Mouse (Mus musculus) frontal cortex, postnatal 10 days (tissue): ENCODE results near the gene Rad21l.
"Not testable (repeated sequence)": the region's sequence is repeated elsewhere in the genome, so short reads cannot be mapped to it uniquely, and the experiment has no call there.

Experiments used
- DNase-seq, 2 experiments: peaks; one replicate each; pipeline ENCODE4 v3.0.0; 2022; ENCODE audit warnings: low spot score in 2 of 2, mixed read lengths in 1 of 2

The Rad21l gene

DNA sequence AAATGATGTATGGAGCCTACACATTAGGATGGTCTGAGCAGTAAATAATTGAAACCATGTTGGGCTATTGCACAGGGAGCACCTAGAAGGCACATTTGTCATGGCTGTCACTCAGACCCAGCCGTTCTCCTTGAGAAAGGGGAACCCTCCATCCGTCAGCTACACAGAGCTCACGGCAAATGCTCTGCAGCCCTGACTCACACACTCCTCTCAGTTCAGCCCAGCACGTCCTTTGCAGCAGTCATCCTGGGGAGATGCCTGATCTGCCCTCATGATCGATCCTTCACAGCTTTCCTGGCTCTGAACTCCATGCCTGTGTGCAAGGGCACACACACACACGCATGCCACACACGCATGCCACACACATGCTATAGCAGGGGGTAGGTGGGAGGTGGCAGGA lies 39.0 kb downstream of the Rad21l start:
- peak in 1 of 2 experiments; percentile 7 for DNase-seq

DNA sequence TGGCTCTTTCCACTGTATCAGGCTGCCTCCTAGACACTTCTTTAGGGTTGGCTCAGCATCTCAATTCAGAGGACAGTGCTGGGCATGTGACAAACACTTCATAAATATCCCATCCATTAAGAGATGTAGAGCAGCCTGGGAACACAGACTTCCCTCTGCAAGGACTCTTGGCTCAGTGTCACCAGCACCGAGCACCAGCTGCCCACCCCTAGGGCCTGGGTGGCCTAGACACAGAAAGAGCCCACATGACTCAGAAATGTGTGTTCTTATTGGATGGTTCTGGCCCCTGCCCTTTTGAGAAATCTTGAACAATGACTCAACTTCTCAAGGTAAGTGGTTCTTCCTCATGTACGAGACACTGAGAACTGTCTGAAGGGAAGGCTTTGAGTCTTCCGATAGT lies 40.3 kb downstream of the Rad21l start:
- peak; percentile 5 to 7 for DNase-seq

DNA sequence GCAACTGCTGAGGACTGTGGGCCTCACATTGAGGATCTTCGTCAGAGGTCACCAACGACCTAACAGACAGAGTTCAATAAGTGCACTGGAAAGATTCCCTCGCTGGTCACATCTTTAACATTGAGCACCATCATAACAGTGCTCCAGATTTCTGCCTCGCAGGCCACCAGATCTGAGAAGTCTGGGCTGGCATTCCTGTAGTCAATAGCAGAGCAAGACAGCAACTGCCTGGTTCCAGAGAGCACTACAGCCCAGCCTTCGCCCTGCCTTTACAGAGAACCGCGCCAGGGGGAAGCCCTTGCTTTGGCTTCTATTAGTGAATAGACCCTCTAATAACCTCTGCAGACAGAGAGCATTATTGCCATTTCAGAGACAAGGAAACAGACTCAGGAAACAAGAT lies 42.0 kb downstream of the Rad21l start:
- peak; percentile 2 to 3 for DNase-seq

DNA sequence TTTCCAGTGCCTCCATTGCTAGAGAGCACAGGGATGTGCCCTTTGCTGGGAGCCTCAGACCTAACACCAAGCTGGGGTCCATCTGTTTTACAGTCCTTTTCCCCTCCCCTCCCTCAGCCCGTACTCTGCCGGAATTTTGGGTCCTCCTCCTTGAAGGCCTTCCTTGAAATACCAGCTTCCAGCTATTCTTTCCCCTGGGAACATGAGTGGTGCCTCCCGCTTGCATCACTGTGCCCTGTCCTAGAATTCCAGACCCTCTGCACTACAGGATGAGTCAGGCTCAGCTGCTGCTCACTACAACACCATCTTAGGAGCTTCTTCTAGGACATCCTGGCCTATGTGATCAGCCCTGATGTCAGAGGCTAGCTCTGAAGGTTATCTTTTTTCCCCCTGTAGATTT lies 44.6 kb downstream of the Rad21l start:
- DNase-seq: peak; percentile 2 to 3

DNA sequence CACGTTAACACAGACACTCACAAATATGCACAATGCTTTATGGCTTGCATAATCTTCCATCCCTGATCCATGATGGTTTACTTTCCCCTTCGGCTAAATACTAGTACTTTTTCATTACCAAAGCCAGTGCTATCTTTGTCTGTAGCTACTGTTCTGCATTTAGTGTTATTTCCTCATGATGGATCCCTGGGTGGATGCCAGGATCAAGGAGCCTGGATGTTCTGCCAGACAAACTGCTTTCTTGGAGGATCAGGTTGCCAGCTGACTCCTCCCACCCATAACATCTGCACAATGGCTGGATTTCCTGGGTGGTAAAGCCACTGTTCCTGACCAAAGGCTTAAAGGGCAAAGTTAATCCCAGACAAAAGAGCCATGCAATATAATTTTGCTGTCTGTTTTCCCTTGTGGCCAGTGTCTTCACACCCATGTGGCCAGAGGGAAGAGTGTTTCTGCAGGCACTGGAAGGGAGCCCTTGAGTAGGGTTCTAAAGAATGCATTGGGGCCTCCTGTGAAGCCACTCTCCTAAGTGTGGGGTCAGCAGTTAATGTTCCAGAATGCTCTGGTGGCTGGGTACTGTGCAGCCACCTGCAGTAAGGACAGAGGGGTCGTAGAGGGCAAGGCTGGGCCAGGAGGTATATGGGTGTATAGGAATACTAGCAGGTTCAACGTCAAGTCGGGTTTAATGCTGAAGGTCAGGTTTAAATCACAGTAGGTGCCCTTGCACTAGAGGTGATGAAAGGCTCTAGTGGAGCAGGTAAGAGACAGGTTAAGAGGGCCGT lies 51.6 kb downstream of the Rad21l start:
- no peak for DNase-seq

DNA sequence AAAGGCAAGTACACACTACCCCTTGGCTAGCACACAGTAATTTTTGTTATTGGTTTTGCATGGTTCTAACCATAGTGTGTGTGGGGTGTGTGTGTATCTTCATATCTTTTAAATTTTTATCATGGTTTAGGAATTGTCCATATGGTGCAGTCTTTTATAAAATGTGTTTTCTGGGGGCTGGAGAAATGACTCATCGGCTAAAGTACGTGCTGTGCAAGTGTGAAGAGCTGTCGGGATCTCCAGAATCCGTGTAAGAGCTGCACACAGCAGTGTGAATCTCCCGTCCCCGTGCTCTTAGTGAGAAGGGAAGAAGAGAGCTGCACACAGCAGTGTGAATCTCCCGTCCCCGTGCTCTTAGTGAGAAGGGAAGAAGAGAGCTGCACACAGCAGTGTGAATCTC lies 52.6 kb downstream of the Rad21l start:
- DNase-seq: not testable (repeated sequence)

DNA sequence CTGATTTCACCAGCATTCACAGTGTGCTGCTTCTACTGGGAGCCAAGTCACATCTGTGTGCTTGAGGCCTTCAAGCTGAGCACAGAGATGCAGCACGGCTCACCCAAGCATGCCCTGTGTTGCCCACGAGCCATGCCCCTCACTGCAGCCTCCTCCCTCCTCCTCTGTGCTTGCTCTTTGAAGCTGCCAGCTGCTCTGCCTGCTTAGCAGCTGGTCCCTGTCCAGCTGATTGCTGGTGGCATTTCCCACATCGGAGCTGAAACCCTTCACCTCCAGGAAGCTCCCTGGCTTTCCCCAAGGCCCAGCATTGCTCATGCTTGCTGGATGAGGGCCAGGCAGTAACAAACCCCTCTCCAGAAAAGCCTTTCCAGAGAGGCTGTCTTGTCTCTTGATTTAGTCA lies 58.4 kb downstream of the Rad21l start:
- no peak for DNase-seq

DNA sequence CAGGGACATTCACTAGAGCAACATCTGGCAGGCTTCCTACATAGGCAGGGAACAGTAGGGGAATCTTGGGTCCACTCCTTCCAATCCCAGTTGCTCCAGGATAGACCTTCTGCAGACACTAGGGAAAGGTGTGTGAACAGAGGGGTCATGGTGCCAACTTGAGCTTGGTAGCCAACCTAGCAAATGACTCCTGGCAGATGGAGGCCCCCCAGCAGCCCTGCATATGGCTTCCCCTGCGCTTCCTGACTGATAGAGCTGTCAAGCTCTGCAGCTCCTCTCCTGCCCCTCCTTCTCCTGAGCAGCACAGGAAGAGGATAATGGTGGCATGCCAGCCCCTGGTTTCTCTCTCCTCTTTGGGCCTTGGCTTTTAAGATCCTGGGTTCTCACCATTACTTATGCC lies 59.9 kb downstream of the Rad21l start:
- no peak for DNase-seq

DNA sequence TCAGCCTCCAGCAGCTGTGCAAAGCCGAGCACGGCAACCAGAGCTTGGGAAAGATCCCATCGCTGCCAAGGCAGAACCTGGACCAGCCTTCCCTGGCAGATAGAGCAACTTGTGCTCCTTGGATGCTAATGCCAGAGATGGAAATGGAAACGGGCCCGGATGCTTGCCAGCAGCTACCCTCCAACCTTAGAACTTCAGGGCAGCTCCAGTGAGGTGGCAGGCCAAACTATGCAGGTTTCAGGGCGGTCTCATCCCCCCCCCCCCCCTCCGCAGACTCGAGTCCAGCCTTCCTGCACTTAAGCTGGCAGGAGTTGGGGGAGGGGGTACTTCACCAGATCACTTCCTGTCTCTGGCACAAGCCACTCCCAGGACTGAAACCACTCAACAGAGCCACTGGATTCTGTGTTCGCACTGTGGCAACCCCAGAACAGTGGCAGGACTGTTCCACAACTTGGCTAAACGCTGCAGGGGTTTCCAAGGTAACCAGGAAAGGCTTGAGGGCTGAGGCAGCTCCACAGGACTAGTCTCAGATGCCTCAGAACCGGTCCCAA lies 62.8 kb downstream of the Rad21l start:
- DNase-seq: peak; percentile 65 to 77

DNA sequence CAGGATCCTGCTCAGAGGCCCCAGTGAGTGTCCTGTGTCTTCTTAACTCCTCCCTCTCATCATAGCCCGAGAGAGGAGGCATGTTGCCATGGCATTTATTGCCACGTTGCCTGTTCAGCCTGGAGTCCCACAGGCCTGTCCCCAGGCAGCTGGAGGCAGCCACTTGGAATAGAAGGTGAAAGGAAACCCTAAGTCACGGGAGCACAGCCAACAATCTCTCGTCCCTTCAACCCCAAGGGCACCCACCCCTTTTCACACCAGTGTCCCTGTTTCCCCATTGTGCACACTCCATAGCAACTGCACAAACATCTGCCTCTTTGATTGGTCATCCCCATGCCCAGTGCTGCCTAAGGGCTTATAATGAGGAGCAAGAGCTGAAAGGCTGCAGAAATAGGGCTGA lies 64.7 kb downstream of the Rad21l start:
- peak in 1 of 2 experiments; percentile 53 for DNase-seq

DNA sequence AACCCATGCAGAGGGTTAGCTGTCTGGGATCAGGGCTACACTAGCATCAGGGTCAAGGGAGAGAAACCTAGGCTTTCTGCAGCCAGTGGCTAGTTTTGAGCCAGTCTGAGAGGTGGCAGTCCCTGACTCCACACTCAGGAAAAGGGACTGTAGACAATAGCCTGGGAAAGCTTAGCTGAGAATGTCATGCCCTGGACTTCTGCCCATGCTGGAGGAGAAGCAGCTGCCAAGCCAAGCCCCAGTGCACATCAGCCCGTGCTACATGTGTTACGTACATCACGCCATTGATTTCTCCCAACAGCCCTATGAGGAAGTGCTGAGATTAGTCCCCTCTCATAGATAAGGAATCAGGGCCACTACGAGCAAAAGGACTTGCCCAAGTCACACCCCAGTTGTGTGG lies 66.2 kb downstream of the Rad21l start:
- no peak for DNase-seq

DNA sequence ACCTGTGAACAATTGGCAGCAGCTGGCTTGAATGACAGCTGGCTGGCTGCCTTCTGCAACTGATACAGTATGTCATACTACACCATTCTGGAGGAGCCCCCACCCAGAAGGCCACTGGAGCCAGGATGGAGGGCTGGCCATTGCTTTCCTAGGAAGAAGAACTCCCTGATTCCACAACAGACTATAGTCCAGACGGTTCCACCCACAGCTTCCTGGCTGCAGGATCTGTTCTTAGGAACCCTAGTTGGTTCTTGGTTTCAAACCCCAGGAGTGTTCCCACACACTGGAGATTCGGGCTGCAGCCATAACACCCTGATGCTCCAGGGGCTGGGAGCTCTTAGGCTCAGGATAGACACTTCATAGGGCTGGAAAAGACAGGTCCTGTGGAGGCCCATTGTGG lies 70.3 kb downstream of the Rad21l start:
- no peak for DNase-seq
